ENCODE assay signal across 9 mouse cellular contexts in the genomic region with DNA sequence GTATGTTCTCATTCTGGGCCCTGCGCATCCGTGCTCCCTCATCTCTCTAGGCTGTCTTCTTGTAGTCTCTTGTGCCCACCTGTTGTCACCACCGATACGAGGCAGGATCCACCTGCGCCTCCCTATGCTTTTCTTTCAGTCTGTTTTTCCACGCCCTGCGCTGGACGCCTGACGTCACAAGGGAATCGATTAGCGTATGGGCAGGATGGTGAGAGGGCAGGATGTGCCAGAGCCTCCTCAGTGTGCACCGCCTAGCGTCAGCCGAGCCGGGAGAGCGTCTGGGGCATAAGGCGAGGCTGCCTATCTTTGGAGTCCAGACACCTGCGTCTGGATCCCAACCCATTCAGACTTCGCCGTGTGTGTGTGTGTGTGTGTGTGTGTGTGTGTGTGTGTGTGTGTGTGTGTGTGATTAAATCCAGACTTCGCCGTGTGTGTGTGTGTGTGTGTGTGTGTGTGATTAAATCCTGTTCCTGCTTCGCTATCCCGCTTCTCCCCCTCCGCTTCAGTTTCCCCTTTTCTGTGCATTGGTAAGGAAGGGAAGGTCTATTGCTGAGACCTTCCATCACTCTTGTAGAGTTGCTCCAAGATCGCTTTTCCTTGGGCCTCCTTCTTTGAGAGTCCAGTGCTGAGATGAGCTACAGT. TPM values are rescaled to one million over a fixed set of nuclear protein-coding genes. Genes with fewer than 3 reads are reported as not detected.
DNase-seq lines count a peak whose midpoint lies in the region; ATAC-seq lines count a peak whose summit lies in the region.
"Had no signal": no experiment of that assay in that cellular context is flagged by ENCODE, and none has a peak within 500 bp of the region (broad histone marks: within the 10 kb centered on the region; RNA-seq: fewer than 3 reads in every experiment).

No protein-coding gene starts in this region.

- peak; percentile 60 for ATAC-seq in CD4-positive, CD25-positive, alpha-beta regulatory T cell, adult 4 months
- ATAC-seq in hindbrain, embryonic 11.5 days (ENCODE audit: low FRiP score) = peak; percentile 56
- peak; percentile 64 for ATAC-seq in midbrain, embryonic 16.5 days

- DNase-seq in adrenal gland, adult 8-10 months = peak; percentile 55
- no peak for DNase-seq in adrenal gland, postnatal 10 days
- DNase-seq in cerebellum, postnatal 36 days = peak; percentile 72
- DNase-seq in hindbrain, embryonic 11.5 days (ENCODE audit: low spot score) = peak; percentile 35
- peak; percentile 81 to 90 for DNase-seq in left cerebral cortex, postnatal 25 days (ENCODE audit: low spot score in 2 of 2)
- peak; percentile 41 for DNase-seq in thymus, postnatal 0 days (ENCODE audit: low spot score)

- H3K4me2 ChIP-seq in hindbrain, embryonic 11.5 days (replicated peaks; ENCODE audit: low read depth, low read length) = peak overlapping the region; percentile 98
- peak overlapping the region; percentile 80 for H3K4me2 ChIP-seq in midbrain, embryonic 16.5 days (ENCODE audit: low read length)

- peak overlapping the region; percentile 51 for H3K4me3 ChIP-seq in hindbrain, embryonic 11.5 days (ENCODE audit: low read depth, low read length)
- H3K4me3 ChIP-seq in midbrain, embryonic 16.5 days (ENCODE audit: low read depth, low read length) = peak overlapping the region; percentile 64

- intact Hi-C loops in left cerebral cortex, postnatal 25 days (cut with DNase I) = loop anchor here (1.0 to 5.0 kb wide), 4 partner anchors 40 to 102 kb away; no protein-coding TSS in a partner anchor

- H3K27me3 ChIP-seq in hindbrain, embryonic 11.5 days (ENCODE audit: control insufficient read depth, insufficient read depth, low read length) = peaks cover 25% of the 10 kb centered on the region
- H3K27me3 ChIP-seq in midbrain, embryonic 16.5 days (ENCODE audit: control insufficient read depth, insufficient read depth, low read depth, low read length) = peaks cover 18% of the 10 kb centered on the region

- no peak overlapping the region; the same call in 1 of the 2 replicates for H3K9ac ChIP-seq in hindbrain, embryonic 11.5 days (ENCODE audit: low read depth, low read length)
- H3K9ac ChIP-seq in midbrain, embryonic 16.5 days (ENCODE audit: low read depth, low read length) = peak overlapping the region; percentile 60

- no peaks in the 10 kb centered on the region for H3K9me3 ChIP-seq in hindbrain, embryonic 11.5 days (ENCODE audit: control insufficient read depth, low read length)
- no peaks in the 10 kb centered on the region for H3K9me3 ChIP-seq in midbrain, embryonic 16.5 days (replicated peaks; ENCODE audit: control insufficient read depth, low read length, poor library complexity, severe bottlenecking)

- no peaks in the 10 kb centered on the region; the same call in 1 of the 2 replicates for H3K4me1 ChIP-seq in hindbrain, embryonic 11.5 days (replicated peaks; ENCODE audit: control insufficient read depth, insufficient read depth, low read length)
- peaks cover 15% of the 10 kb centered on the region for H3K4me1 ChIP-seq in midbrain, embryonic 16.5 days (ENCODE audit: control insufficient read depth, insufficient read depth, low read length)

- no peaks in the 10 kb centered on the region for H3K36me3 ChIP-seq in hindbrain, embryonic 11.5 days (ENCODE audit: control insufficient read depth, insufficient read depth, low read length)
- H3K36me3 ChIP-seq in midbrain, embryonic 16.5 days (ENCODE audit: control insufficient read depth, insufficient read depth, low read length) = no peaks in the 10 kb centered on the region

- 10% methylated on average over 26 of the region's 26 CpGs for WGBS in hindbrain, embryonic 11.5 days
- WGBS in midbrain, embryonic 16.5 days = 6% methylated on average over 25 of the region's 26 CpGs

- H3K27ac ChIP-seq in hindbrain, embryonic 11.5 days (ENCODE audit: low read depth, low read length) = no peak overlapping the region
- H3K27ac ChIP-seq in midbrain, embryonic 16.5 days (ENCODE audit: low read length) = peak overlapping the region; percentile 78

RNA-seq across cellular contexts. Expression of a gene that starts 0.6 kb away (rescaled TPM):
- 10 to 100 TPM in 2 of 4 experiments, 1 to 10 TPM in 2; 4.4 to 21.5 (median 11.4) TPM for total RNA-seq in adrenal gland, adult 8-10 months (2022)
- total RNA-seq in adrenal gland, postnatal 10 days (2021) = 1 to 10 TPM; 4.0 to 8.9 TPM
- 1 to 10 TPM; 2.8 to 3.4 TPM for polyA plus RNA-seq in CD4-positive, CD25-positive, alpha-beta regulatory T cell, adult 4 months (2017; shearing (Covaris generic))
- 0.60 and 0.82 TPM in 2 replicates for polyA plus RNA-seq in hindbrain, embryonic 11.5 days (2014; fragmentation: Nextera tagmentation; extraction: Ambion mirVana)
- total RNA-seq in left cerebral cortex, postnatal 25 days (2021) = 100 to 1,000 TPM; 175 to 209 TPM
- polyA plus RNA-seq in midbrain, embryonic 16.5 days (2015; fragmentation: Nextera tagmentation; extraction: Ambion mirVana) = 29.4 and 36.2 TPM in 2 replicates
- polyA plus RNA-seq in thymus, postnatal 0 days (2015; fragmentation: Nextera tagmentation; extraction: Ambion mirVana) = 0.74 and 0.91 TPM in 2 replicates
- total RNA-seq: neutrophil, adult 5-6 weeks had no signal

RNA-seq across cellular contexts. Expression of a gene that starts 17.3 kb away (rescaled TPM):
- total RNA-seq in adrenal gland, adult 8-10 months (2022) = 10 to 100 TPM; 34.2 to 35.9 (median 35.1) TPM
- 10 to 100 TPM in 1 of 2 experiments, 1 to 10 TPM in 1; 9.5 to 17.6 TPM for total RNA-seq in adrenal gland, postnatal 10 days (2021)
- 1 to 10 TPM; 2.6 to 4.4 TPM for polyA plus RNA-seq in CD4-positive, CD25-positive, alpha-beta regulatory T cell, adult 4 months (2017; shearing (Covaris generic))
- 1.5 and 2.4 TPM in 2 replicates for polyA plus RNA-seq in hindbrain, embryonic 11.5 days (2014; fragmentation: Nextera tagmentation; extraction: Ambion mirVana)
- 1 to 10 TPM; 2.7 to 3.0 TPM for total RNA-seq in left cerebral cortex, postnatal 25 days (2021)
- polyA plus RNA-seq in midbrain, embryonic 16.5 days (2015; fragmentation: Nextera tagmentation; extraction: Ambion mirVana) = 1.8 and 3.2 TPM in 2 replicates
- 2.1 and 2.2 TPM in 2 replicates for polyA plus RNA-seq in thymus, postnatal 0 days (2015; fragmentation: Nextera tagmentation; extraction: Ambion mirVana)
